Mouse (Mus musculus) cerebral cortex, adult 2 months (tissue): ENCODE results near the gene Fabp2.

Source experiments
- WGBS: fragments of 180-500 bp; shearing (Covaris S2); methylation state at CpG from one replicate; pipeline ENCODE4 v1.1.7; 2018; 5-methylcytosine and 5-hydroxymethylcytosine counted together

Gene Fabp2

GRCm38 (mm10) chr3:122894772-122895171, at the start of gene Fabp2:
TSS of gene Fabp2 (plus strand) at chr3:122895072.
- 95% methylated on average over 3 of the region's 3 CpGs for WGBS

- WGBS, result 85% methylated on average over 5 of the region's 5 CpGs
These were observed 46.4 kb upstream of the Fabp2 start for GRCm38 (mm10) chr3:122848410-122849034.

GRCm38 (mm10) chr3:122855149-122855548, 39.7 kb upstream of the Fabp2 start:
- 72% methylated on average over 11 of the region's 11 CpGs for WGBS

- 52% methylated on average over 2 of the region's 2 CpGs for WGBS
These were observed 35.0 kb upstream of the Fabp2 start for GRCm38 (mm10) chr3:122859829-122860228.

- WGBS, result 84% methylated on average over 12 of the region's 12 CpGs
These were observed 34.0 kb upstream of the Fabp2 start for GRCm38 (mm10) chr3:122860573-122861498.

GRCm38 (mm10) chr3:122865092-122865491, 29.8 kb upstream of the Fabp2 start:
- 73% methylated on average over 4 of the region's 4 CpGs for WGBS

- 91% methylated on average over 1 of the region's 1 CpGs for WGBS
These were observed 26.6 kb upstream of the Fabp2 start for GRCm38 (mm10) chr3:122868270-122868669.

GRCm38 (mm10) chr3:122871596-122871995, 23.3 kb upstream of the Fabp2 start:
- WGBS, result 86% methylated on average over 1 of the region's 1 CpGs

- WGBS, result 93% methylated on average over 2 of the region's 2 CpGs
These were observed 18.0 kb upstream of the Fabp2 start for GRCm38 (mm10) chr3:122876870-122877269.

- WGBS, result 95% methylated on average over 3 of the region's 3 CpGs
These were observed 17.3 kb upstream of the Fabp2 start for GRCm38 (mm10) chr3:122877543-122877942.

GRCm38 (mm10) chr3:122878705-122879315, 16.1 kb upstream of the Fabp2 start:
- WGBS, result 91% methylated on average over 8 of the region's 8 CpGs

GRCm38 (mm10) chr3:122887505-122888301, 7.2 kb upstream of the Fabp2 start:
- WGBS, result 79% methylated on average over 4 of the region's 4 CpGs

GRCm38 (mm10) chr3:122888371-122888819, 6.5 kb upstream of the Fabp2 start:
- WGBS, result 76% methylated on average over 5 of the region's 5 CpGs

- 88% methylated on average over 11 of the region's 11 CpGs for WGBS
These were observed 388 bp downstream of the Fabp2 start for GRCm38 (mm10) chr3:122895189-122895731.

GRCm38 (mm10) chr3:122898254-122898653, 3.4 kb downstream of the Fabp2 start:
- 69% methylated on average over 6 of the region's 6 CpGs for WGBS

GRCm38 (mm10) chr3:122903746-122904433, 9.0 kb downstream of the Fabp2 start:
- WGBS, result 39% methylated on average over 12 of the region's 12 CpGs

- WGBS, result 90% methylated on average over 2 of the region's 2 CpGs
These were observed 13.0 kb downstream of the Fabp2 start for GRCm38 (mm10) chr3:122907841-122908240.

GRCm38 (mm10) chr3:122915493-122915892, 20.6 kb downstream of the Fabp2 start:
- 88% methylated on average over 5 of the region's 5 CpGs for WGBS

- 86% methylated on average over 6 of the region's 6 CpGs for WGBS
These were observed 21.4 kb downstream of the Fabp2 start for GRCm38 (mm10) chr3:122916191-122916680.

GRCm38 (mm10) chr3:122918672-122919071, 23.8 kb downstream of the Fabp2 start:
- WGBS, result 71% methylated on average over 2 of the region's 2 CpGs
